Mouse (Mus musculus) CH12.LX (cell line): ENCODE data around the gene Catsper3.

Experiments used
- CTCF ChIP-seq, 2 experiments: IDR thresholded peaks in 1 of 2; conservative IDR thresholded peaks in 1 of 2; 2 replicates each; pipeline ENCODE4 v1.5.1; 2011 to 2012; ENCODE audit warnings: low read depth in 2 of 2, low read length in 2 of 2, improper control_type of control experiment in 1 of 2, inconsistent platforms in 1 of 2, mild to moderate bottlenecking in 1 of 2, moderate library complexity in 1 of 2
- HCFC1 ChIP-seq: IDR thresholded peaks from 2 replicates; pipeline ENCODE4 v1.6.1; 2012; ENCODE audit warnings: low read depth, mild to moderate bottlenecking, inconsistent platforms, low read length, improper control_type of control experiment
- JUN ChIP-seq: IDR thresholded peaks from 2 replicates; pipeline ENCODE4 v1.6.1; 2011; ENCODE audit warnings: low read depth, mild to moderate bottlenecking, low read length, improper control_type of control experiment, moderate library complexity; ENCODE audit not compliant: insufficient read depth
- MEF2A ChIP-seq: IDR thresholded peaks from 2 replicates; pipeline ENCODE4 v1.6.1; 2014; ENCODE audit warnings: low read depth, mild to moderate bottlenecking, inconsistent platforms, low read length, improper control_type of control experiment, borderline replicate concordance
- POLR2A ChIP-seq: IDR thresholded peaks from 2 replicates; pipeline ENCODE4 v1.6.1; 2011; ENCODE audit warnings: low read depth, mild to moderate bottlenecking, improper control_type of control experiment, low read length
- POLR2AphosphoS2 ChIP-seq: IDR thresholded peaks from 2 replicates; pipeline ENCODE4 v1.6.1; 2011; ENCODE audit warnings: low read depth, low read length, improper control_type of control experiment
- ZC3H11A ChIP-seq: IDR thresholded peaks from 2 replicates; pipeline ENCODE4 v1.6.1; 2012; ENCODE audit warnings: low read depth, mild to moderate bottlenecking, inconsistent platforms, low read length, improper control_type of control experiment

DNA sequence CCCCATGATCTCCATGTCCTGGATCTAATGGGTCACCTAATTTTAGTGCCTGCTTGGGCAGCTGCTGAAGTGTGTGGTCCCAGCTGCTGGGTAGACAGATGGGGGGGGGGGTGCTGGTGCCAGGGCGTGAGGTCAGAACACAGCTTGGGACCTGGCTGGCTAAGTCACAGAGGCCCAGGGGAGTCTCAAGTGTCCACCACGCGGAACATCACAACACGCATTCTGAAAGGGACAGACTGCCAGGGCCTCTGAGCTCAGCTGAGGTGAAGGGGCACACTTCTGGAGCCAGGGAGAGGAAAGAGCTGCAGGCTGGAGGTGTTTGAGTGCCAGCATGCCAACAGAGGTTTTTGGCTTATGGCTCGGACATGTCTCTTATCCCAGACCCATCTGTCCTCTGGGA, 66.4 kb downstream of the Catsper3 start:
- TF ChIP-seq MEF2A, result no peak
- TF ChIP-seq HCFC1, result no peak
- no peak for TF ChIP-seq CTCF (conservative IDR thresholded peaks at IDR 0.05 in 1 of 2, IDR thresholded peaks at IDR 0.05 in 1 of 2; ENCODE audit: low read depth in 2 of 2, low read length in 2 of 2)
- TF ChIP-seq ZC3H11A, result no peak
- no peak for TF ChIP-seq POLR2AphosphoS2
- no peak for TF ChIP-seq JUN
- no peak for TF ChIP-seq POLR2A
